Mouse (Mus musculus): Measurements from ENCODE around the gene Hoxa7.

Gene Hoxa7

GRCm38 (mm10) chr6:52189909-52190308 lies 31.7 kb downstream of the Hoxa7 start:
- in situ Hi-C loops (cut with MboI; ENCODE audit: unreplicated experiment in 2 of 2): no loop called here

- in situ Hi-C loops (cut with MboI; ENCODE audit: unreplicated experiment in 2 of 2): no loop called here
Observed at GRCm38 (mm10) chr6:52189172-52189591, 32.5 kb downstream of the Hoxa7 start.

- in situ Hi-C loops (cut with MboI; ENCODE audit: unreplicated experiment in 2 of 2): no loop called here
Observed at GRCm38 (mm10) chr6:52186500-52186899, 35.2 kb downstream of the Hoxa7 start.

GRCm38 (mm10) chr6:52185834-52186233 lies 35.8 kb downstream of the Hoxa7 start:
- in situ Hi-C loops (cut with MboI; ENCODE audit: unreplicated experiment in 2 of 2): no loop called here

- in situ Hi-C loops (cut with MboI; ENCODE audit: unreplicated experiment in 2 of 2): no loop called here
Observed at GRCm38 (mm10) chr6:52185222-52185621, 36.4 kb downstream of the Hoxa7 start.

GRCm38 (mm10) chr6:52184668-52185067 lies 37.0 kb downstream of the Hoxa7 start:
- in situ Hi-C loops (cut with MboI; ENCODE audit: unreplicated experiment in 2 of 2): no loop called here

GRCm38 (mm10) chr6:52183311-52184080 lies 38.2 kb downstream of the Hoxa7 start:
- in situ Hi-C loops (cut with MboI; ENCODE audit: unreplicated experiment in 2 of 2): no loop called here

GRCm38 (mm10) chr6:52182793-52183192 lies 38.9 kb downstream of the Hoxa7 start:
- in situ Hi-C loops (cut with MboI; ENCODE audit: unreplicated experiment in 2 of 2): no loop called here

- in situ Hi-C loops (cut with MboI; ENCODE audit: unreplicated experiment in 2 of 2): no loop called here
Observed at GRCm38 (mm10) chr6:52182030-52182429, 39.6 kb downstream of the Hoxa7 start.

- in situ Hi-C loops (cut with MboI; ENCODE audit: unreplicated experiment in 2 of 2): no loop called here
Observed at GRCm38 (mm10) chr6:52180726-52181125, 40.9 kb downstream of the Hoxa7 start.

GRCm38 (mm10) chr6:52180213-52180710 lies 41.4 kb downstream of the Hoxa7 start:
- in situ Hi-C loops (cut with MboI; ENCODE audit: unreplicated experiment in 2 of 2): no loop called here

- in situ Hi-C loops (cut with MboI; ENCODE audit: unreplicated experiment in 2 of 2): no loop called here
Observed at GRCm38 (mm10) chr6:52179690-52180089, 42.0 kb downstream of the Hoxa7 start.

GRCm38 (mm10) chr6:52178918-52179665 lies 42.6 kb downstream of the Hoxa7 start:
- in situ Hi-C loops (cut with MboI; ENCODE audit: unreplicated experiment in 2 of 2): no loop called here

GRCm38 (mm10) chr6:52177806-52178205 lies 43.8 kb downstream of the Hoxa7 start:
- in situ Hi-C loops (cut with MboI; ENCODE audit: unreplicated experiment in 2 of 2): no loop called here

- in situ Hi-C loops (cut with MboI; ENCODE audit: unreplicated experiment in 2 of 2): no loop called here
Observed at GRCm38 (mm10) chr6:52177061-52177735, 44.5 kb downstream of the Hoxa7 start, which contains the start of gene 5730596B20Rik. TSS of gene 5730596B20Rik (plus strand) at chr6:52177498.

GRCm38 (mm10) chr6:52176391-52176790 lies 45.3 kb downstream of the Hoxa7 start:
- in situ Hi-C loops (cut with MboI; ENCODE audit: unreplicated experiment in 2 of 2): no loop called here

- in situ Hi-C loops (cut with MboI; ENCODE audit: unreplicated experiment in 2 of 2): no loop called here
Observed at GRCm38 (mm10) chr6:52175864-52176263, 45.8 kb downstream of the Hoxa7 start.

GRCm38 (mm10) chr6:52174968-52175751 lies 46.5 kb downstream of the Hoxa7 start:
- in situ Hi-C loops (cut with MboI; ENCODE audit: unreplicated experiment in 2 of 2): no loop called here

- in situ Hi-C loops (cut with MboI; ENCODE audit: unreplicated experiment in 2 of 2): no loop called here
Observed at GRCm38 (mm10) chr6:52173648-52174047, 48.0 kb downstream of the Hoxa7 start.

- in situ Hi-C loops (cut with MboI; ENCODE audit: unreplicated experiment in 2 of 2): no loop called here
Observed at GRCm38 (mm10) chr6:52172501-52172900, 49.2 kb downstream of the Hoxa7 start.
